Mouse (Mus musculus): ENCODE measurements around the gene Krt79.
A peak's percentile ranks its signal among the peaks of the same experiment; 100 is the strongest.

Krt79 gene

DNA sequence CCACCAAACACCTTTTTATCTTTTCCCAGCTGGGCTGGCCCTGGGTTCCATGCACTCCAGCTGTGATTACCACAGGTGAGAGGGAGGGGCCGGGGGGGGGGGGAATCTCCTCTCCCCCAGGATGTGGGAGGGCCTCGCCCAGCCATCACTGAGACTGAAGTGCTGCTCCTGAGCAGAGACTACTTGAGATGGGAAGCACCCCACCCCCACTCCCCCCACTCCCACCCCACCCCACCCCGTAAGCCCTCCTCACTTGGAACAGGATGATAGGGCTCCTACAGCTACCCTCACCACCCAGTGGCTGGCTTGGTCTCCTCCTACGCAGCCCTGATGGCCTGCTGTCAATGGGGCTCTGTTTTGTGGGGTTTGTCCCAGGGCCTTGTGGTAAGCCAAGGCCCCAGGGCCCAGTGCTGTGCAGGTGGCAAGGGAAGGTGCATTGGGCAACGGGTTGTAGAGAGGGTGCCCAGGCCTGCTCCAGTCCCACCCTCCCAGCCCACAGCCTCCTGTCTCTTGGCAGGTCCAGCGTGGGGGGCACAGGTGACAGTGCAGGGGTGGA lies at the start of gene Krt79:
Gene Krt79, minus strand, starts transcription at position 51 of the 556 bp plus-strand sequence.
- DNase-seq: no peak

GRCm38 (mm10) chr15:101988714-101989113 lies 48.6 kb upstream of the Krt79 start:
- DNase-seq: no peak

DNA sequence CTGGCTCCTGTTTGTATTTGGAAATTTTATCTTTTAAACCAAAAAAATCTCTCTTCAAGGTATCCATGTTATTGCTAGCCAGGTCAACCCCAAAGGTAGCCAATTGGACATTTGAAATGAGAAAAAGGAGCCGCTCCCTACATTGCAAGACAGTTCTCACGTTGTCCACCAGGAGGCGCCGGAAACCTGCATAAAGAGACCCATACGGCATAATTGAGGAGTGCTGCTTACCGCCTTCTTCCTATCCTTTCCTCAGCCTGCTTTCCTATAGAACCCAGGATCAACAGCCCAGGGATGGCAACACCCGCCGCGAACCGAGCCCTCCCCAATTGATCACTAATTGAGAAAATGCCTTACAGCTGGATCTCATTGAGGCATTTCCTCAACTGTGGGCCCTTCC lies 48.0 kb upstream of the Krt79 start:
- DNase-seq: peak; percentile 97

- DNase-seq: no peak
Observed at GRCm38 (mm10) chr15:101984746-101985145, 44.6 kb upstream of the Krt79 start.

DNA sequence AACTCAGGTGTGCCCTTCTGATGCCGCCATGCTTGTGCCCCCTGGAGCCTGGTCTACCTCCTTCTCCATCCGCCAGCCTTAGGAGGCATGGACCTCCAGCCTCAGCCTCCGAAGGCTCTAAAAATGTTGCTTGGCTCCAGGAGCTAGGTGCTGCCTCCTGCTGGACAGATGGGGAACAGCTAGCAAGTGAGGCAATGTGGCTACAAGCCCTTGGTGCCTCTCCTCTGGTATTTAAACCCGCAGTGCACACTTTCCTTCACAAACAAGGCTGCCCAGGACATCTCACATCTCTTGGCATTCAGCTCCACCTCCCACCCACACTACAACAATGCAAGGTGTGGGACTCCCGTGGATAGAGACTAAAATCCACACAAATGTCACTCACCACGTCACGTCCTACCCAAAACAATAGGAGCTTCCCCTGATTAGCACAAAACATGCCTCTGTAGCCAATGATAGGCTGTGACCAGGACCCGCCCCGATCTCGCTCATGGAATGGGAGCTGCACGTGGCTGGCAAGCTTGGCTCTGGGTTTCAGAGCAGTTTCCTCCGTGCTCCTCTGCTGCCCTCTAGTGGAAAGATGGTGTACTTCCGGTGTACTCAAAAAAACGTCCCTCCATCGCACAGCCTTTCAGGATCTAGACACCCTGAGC lies 44.0 kb upstream of the Krt79 start:
- peak; percentile 99 for DNase-seq

DNA sequence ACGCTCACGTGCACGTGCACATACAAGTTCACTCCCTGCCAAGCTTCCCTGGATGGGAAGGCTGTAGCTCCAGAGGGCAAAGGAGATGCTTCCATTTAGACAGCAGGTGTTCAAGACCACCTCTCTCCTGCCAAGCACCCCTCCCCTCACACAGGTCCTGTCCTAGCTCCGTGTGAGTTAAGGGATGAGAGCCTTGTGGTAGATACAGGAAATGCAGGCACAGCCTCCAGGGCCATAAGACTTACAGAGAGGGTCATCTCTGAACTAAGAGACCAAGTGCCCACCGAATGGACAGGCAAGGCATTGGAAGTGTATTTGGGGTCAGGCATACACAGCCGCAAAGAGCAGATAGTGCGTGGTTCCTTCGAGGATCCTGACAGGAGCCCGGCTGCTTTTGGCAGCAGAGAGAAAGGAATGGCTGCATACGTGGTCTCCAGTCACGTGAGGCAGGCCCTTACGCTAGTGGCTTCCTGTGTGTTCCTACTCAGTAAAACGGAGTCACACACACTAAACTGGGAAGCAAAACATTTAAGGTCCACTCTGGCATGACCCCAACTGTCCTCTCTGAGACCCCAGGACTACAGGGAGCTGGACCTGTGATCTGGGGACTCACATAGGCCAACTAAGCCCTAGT lies 43.3 kb upstream of the Krt79 start:
- DNase-seq: peak; percentile 92

DNA sequence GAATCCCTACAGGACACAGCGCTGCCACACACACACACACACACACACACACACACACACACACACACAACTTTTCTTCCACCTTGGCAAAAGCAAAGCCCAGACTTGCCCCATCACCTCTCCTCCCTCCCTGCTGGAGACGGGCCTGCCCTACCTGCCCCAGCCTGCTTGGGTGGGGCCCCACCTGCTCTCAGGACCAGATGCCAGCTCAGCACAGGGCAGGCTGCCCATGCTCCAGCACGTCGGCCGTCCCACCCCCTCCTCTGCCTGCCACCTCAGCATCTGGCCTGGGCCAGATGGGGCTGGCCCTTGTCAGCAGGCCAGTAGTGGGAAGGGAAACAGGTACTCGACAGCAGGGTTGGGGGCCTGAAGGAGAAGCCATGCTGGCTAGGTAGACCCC lies 40.7 kb upstream of the Krt79 start:
- DNase-seq: peak; percentile 93

DNA sequence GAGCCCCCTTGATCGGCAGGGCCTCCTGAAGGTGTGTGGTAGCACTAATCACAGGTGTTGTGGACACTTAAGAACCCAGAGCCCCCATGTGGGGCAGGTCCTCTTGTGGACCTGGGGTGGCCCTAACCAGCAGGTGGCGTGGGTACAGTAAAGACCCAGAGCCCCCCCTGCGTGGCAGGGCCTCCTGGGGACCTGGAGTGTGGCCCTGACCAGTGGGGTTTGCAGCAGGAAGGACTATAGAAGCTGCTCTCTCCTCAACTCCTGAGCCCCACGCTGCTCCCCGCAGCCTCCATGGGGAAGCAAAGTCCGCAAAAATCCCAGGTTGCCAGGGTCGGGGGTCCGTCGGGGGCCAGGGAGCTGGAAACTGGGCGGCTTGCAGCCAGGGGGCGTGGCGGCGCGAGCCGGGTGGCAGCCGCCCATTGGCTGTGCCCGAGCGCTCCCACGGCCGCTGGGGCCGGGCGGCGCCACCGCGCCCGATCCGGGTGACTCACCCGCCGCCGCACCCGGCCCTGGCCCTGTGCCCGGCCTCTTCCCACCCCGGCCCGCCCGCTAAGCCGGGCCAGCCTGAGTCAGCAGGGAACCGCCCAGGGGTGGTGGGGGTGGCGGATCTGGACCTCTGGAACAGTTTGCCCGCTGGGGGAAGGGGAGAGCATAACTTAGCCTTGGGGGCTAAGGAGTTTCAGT lies 37.1 kb upstream of the Krt79 start:
- DNase-seq: peak; percentile 99

DNA sequence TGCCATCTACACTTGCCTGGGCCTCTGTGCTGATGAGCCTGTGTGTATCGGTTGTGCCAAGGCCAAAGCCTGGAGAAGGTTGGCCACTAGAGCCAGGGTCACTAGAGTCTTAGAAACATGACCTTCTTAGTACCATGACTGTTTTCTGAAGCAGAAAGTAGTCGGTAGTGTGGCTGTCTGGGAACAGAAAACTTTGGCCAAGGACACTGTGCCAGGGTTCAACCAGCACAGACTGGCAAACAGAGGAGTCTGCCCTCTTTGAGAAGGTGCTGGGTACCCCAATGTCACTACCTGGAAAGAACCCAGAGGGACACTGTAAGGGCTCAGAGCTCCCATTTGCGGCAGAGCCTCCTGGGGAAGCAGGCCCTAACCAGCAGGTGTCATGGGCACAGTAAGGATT lies 36.5 kb upstream of the Krt79 start:
- no peak for DNase-seq

DNA sequence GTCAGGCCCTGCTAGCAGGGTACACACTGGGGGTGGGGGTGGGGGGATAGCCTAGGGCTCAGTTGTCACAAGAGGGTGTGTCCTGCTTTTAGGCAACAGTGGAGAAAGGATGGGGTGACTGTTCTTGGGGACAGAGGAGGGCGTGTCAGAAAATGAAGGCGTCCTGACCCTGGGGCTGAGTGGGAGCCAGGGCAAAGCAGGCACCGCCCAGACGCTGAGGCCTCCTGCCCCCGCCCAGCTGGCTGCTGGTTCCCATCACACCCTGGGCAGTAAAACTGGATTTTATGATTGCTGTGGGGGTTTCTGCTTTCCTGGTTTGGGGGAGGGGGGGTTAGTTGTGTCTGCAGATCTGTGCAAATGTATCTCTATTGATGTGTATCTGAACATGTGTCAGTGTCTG lies 35.9 kb upstream of the Krt79 start:
- DNase-seq: peak; percentile 97

DNA sequence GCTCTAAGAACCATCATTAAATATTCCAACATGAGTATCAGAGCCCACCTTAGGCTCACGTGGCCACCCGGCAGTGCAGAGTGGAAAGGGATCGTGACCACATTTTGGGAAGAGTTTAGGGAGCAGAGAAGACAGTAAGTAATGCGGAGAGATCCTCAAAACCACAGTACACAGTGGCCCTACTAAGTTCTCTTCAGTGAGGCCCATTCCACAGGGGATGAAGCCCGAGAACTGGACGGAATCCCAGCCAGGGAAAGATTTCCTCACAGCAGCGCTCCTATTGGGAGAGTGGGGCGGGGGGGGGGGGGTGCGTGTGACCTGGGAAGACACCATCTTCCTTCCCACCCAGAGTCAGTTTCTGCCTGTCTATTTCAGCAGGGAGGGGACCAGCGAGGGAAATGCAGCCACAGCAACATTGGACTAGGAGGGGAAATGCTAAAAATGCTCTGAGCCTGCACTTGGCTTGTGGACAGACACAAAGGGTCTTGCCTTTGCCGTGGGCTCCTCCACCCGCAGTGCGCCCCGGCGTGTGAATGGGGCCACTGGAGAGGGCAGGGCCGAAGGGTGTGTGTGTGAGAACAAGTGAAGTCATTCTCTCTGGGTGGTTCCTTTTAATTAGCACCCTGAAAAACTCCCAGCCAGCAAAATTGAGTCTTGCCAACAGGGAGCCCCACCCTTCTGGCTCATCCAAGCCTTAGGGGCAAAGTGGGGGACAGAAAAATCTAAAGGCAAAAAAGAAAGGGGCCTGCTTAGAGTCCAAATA lies 34.1 kb upstream of the Krt79 start:
- peak; percentile 95 for DNase-seq

DNA sequence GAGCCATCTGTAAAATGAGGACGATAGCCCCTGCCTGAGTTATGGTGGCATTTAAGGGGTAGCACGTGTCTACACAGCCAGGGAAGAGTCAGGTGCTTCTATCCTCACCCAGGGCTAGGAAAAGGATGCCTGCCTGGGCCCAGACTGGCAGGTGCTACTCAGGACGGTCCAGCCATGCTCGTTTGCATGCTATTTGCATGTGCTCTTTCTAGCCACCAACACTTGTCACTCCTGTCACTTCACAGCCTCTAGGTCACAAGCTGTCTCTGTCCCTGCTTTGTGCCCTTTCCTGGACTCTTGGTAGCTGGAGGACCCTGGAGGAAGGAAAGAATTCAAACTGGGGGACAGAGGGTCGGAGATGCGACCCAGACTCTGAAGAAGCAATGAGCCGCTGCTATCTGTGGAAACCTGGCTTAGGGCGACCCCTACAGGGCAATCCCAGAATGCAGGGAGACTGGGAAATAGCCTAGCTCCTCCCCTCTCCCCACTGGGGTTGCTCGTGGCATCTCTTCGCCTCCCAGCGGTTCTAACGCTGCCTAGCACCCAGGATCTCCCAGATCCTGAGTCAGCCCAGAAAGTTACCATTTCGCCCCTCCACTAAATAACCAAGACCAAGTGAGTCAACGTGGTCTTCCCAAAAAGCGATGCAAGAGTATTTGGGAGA lies 33.4 kb upstream of the Krt79 start:
- peak; percentile 99 for DNase-seq

DNA sequence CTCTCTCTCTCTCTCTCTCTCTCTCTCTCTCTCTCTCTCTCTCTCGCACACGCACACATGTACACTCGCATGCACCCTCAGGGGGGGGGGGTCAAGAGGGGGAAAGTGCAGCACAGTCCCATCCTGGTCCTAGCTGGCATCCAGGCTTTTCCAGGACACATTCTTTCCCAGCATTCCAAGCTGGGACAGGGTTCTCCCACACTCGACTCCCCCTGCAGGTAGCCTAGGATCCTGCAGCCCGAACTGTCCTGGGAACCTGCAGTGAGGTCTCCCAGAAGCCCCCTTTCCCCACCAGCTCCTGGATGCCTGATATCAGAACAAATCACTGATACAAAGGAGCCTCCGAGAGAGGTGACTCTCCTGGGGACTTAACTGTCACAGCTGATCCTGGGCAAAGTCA lies 30.4 kb upstream of the Krt79 start:
- no peak for DNase-seq

- peak; percentile 97 for DNase-seq
Observed at GRCm38 (mm10) chr15:101966808-101967207, 26.7 kb upstream of the Krt79 start.

- no peak for DNase-seq
Observed at GRCm38 (mm10) chr15:101958891-101959290, 18.8 kb upstream of the Krt79 start.

GRCm38 (mm10) chr15:101954187-101954586 lies 14.1 kb upstream of the Krt79 start, which contains the start of gene Krt78:
Gene Krt78 (minus strand): TSS chr15:101954287.
- DNase-seq: no peak

DNA sequence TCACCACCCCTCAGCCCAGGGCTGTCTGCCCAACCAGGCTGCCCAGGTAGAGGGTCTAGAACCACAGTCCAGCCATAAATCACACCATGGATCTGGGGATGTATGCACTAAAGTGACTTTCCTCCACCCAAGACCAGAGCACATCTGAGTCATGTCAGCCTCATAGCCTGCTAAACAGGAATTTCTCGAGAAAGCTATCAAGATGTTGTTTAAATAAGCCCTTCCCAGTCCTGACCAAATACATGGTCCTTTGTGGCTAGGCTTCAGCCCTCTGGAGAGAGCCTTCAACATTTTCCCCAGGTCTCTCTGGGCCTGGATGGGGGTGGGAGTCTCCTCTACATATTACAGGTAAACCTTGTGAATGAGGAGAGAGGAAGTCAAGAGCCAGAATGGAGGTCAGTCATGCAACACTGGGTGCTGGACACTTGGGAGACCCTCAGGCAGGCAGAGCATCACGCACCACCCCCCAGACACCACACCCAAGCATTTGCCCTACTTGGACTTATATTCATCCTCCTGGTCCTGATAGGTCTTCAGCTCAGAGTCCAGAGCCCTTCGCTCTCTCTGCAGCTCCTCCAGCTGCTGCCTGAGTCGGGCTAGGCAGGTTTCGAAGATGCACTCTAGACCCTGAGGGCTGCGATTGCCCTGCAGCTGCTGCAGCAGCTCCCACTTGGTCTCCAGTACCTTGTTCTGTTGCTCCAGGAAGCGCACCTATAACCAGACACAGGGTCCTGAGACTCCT lies 12.8 kb upstream of the Krt79 start:
- no peak for DNase-seq

GRCm38 (mm10) chr15:101945430-101945829 lies 5.3 kb upstream of the Krt79 start:
- DNase-seq: no peak

- no peak for DNase-seq
Observed at GRCm38 (mm10) chr15:101941948-101942347, 1.8 kb upstream of the Krt79 start.

- no peak for DNase-seq
Observed at GRCm38 (mm10) chr15:101938600-101939308, 1.4 kb downstream of the Krt79 start.

DNA sequence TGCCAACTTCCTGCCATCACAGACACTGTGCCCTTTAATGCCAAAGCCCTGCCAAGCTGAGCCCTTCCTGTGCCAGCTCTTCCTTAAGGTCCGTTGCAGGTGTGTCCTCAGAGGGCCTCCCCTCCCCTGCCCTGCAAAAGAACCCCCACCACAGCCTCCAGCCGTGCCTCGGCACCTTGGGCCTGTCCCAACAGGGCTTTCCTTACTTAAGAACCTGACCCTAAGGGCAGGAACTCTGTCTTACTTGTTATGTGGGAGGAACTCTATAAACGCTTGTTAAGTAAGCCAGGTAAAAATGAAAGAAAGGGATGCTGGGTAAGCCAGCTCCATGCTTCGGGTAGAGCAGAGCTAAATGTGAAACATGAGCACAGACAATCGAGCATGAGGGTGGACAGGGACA lies 7.1 kb downstream of the Krt79 start:
- no peak for DNase-seq

Measured in heart, adult 11 months (tissue).